Mouse (Mus musculus) lung, postnatal 0 days (tissue): ENCODE measurements around the gene Banp.

Experiments used
- CTCF ChIP-seq: IDR thresholded peaks from 2 replicates; pipeline ENCODE4 v1.5.1; 2016; ENCODE audit warnings: antibody characterized with exemption, mild to moderate bottlenecking
- EP300 ChIP-seq: IDR thresholded peaks from 2 replicates; pipeline ENCODE4 v1.6.1; 2016; ENCODE audit warnings: antibody characterized with exemption, mild to moderate bottlenecking, control low read depth

GRCm38 (mm10) chr8:122036325-122036724 is 86.8 kb downstream of the Banp start:
- TF ChIP-seq CTCF, result no peak
- no peak for TF ChIP-seq EP300
